Mouse (Mus musculus) kidney, postnatal 25 days (tissue): ENCODE data around the gene Olfr156.
"Not testable (repeated sequence)": the region's sequence is repeated elsewhere in the genome, so short reads cannot be mapped to it uniquely, and the experiment has no call there.

Experiments
- DNase-seq, 2 experiments: peaks; one replicate each; pipeline ENCODE4 v3.0.0; 2021; ENCODE audit warnings: mixed read lengths in 2 of 2

Olfr156 gene

DNA sequence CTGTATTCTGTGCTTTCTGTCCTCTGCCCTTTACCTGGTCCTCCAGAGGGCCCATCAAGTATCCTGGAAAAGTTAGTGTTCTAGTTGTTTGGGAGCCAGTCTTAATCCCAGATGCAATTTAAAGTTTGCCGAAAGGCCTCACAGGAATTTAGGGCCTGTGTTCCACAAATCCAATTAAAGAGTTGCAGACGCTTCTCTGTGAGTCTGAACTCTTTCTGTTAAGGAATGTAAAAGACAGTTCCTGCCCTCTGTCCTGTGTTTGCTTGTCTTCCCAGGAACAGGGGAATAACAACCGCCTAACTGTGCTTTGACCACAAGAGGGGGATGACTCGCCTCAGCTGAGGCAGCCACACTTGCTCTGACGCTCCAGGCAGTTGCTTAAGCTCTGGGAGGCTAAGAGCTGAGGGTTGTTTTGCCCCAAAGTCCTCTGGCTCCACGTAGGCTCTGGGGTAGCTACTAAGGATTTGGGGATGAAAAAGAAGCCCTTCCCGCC, at the start of gene Olfr156:
Gene Olfr156, minus strand, starts transcription at position 51 of the 493 bp plus-strand sequence.
- DNase-seq, result peak in 1 of 2 experiments; percentile 10

DNA sequence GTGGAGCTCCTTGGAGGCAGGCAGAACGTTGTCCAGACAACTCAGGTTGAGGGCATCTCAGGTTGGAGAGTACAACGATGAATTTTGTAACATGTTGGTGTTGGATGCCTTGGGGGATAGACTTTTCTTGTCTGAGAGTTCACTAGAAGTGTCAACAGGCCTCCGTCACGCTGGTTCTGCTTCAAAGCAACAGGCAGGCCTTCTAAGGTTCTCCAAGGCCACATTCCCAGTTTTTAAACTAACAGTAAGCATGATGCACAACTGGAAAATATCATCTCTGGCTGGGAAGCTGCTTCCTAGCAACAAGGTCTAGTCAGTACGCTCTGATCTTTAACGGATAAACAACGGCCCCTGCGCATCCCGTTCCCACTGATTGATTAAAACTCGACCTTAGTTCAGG, 46.1 kb upstream of the Olfr156 start:
- DNase-seq, result no peak

DNA sequence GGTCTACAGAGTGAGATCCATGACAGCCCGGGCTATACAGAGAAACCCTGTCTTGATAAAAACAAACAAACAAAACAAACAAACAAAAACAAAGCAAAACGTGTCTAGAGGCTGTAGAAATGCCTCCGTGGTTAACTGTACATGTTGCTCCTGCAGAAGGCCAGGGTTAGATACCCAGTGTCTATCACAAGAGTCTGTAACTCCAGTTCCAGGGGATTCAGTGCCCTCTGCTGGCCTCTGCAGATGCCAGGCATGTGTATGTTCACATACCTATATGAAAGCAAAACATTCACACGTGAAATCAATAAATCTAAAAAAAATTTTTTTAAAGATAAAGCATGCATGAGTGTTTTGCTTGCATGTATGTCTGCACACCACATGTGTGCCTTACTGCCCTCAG, 39.6 kb upstream of the Olfr156 start:
- DNase-seq, result no peak

DNA sequence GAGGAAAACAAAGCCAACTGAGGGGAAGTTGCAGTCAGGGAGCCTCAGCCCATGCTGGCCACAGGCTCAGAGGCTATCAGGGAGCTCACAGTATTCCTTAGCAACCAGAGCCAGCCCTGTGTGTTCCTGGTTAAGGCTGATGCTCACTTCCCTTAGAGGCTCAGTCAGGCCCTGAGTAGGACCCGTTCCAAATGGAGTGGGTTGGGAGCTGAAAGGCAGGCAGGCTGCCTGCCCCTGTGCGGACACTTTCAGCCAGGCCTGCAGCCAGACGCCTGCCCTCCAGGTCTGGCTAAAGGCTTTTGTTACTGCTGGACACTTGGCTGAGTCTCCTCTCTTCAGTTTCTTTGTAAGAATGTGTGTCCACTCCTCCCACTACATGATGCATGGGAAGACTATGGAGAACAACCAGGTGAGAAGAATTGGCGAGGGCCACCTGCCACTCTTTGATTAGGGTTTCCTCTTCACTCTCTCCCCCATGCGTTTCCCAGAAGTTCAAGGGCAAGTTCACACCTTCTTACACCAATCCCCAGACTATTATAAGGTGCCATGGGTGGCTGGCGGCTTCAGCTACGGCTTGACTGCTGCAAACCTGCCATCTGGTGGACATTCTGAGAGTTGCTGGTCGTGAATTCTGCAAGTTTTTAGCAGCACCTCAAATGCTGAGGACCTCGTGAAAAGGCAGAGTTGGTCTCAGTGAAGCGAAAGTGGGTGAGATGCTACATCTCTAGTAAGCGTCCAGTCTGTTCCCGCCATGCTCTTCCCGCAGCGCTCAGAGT, 37.2 kb upstream of the Olfr156 start:
- peak; percentile 65 to 80 for DNase-seq

DNA sequence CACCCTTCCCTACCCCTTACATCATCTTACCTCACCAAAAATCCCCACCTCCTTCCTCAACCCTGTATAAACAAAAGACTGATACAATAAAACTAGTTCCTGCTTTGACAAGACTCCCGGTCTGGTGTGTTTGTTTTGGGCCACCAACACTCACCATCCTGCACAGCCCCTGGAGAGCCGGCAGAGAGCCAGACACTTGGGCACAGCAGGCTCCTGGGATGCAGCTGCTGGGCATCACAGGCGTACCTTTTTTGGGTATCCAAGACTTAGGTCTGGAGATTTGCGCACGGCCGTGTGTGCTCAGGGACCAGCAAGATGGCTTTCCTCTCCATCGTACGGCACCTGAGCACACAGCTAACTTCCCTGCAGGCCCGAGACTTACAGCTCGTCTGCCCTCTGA, 36.2 kb upstream of the Olfr156 start:
- no peak for DNase-seq

DNA sequence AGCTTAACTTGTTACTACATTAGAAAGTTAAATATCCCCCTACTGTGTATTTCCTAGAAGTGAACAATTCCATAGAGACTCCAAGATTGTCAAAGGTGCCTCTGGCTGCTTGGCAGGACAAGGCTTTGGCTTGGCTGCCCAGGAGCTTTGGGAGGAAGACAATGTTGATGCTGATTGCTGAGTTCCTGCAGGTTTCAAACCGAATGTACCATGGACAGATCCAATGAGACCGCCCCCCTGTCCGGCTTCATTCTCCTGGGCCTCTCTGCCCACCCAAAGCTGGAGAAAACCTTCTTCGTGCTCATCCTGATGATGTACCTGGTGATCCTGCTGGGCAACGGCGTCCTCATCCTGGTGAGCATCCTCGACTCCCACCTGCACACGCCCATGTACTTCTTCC, 30.4 kb upstream of the Olfr156 start:
- no peak for DNase-seq

DNA sequence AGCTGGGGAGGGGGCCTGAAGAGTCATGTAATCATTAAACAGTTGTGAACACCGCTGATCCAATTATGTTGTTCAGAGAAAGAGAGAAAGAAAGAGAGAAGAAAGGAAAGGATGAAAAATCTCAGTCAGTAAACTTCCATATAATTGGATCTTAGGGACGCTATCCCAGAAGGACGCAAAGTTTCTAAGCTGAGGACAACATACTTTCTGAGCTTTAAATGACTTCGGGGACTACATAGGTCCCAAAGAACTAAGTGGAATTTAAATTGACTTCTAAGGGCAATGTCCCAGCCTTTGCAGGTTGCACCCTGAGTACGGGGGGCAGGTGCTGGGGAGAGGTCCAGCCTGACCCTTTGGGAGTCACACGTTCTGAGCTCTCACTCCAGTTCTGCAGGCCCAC, 27.6 kb upstream of the Olfr156 start, which contains the start of gene Olfr155:
Gene Olfr155, plus strand, starts transcription at position 301 of the 400 bp plus-strand sequence.
- DNase-seq, result no peak

DNA sequence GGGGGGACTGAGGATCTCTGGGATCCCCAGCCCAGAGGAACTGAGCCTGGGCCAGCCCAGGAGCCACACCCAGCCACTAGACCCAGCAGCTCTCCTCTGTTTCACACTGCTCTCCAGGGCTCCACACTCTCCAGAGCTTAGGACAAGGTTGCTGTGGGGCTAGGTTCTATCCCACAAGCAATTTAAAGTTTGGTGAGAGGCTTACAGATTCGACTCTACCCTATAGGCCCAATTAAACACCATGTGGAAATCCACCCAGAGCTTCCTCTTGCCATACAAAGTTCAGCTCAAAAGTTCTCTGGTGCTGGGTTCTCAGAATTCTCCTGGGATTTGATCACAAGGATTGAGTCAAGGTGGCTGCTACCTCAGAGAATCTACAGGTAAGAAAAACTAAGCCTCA, 16.4 kb upstream of the Olfr156 start, which contains the start of gene Olfr157:
Gene Olfr157, minus strand, starts transcription at position 101 of the 400 bp plus-strand sequence.
- DNase-seq, result no peak

DNA sequence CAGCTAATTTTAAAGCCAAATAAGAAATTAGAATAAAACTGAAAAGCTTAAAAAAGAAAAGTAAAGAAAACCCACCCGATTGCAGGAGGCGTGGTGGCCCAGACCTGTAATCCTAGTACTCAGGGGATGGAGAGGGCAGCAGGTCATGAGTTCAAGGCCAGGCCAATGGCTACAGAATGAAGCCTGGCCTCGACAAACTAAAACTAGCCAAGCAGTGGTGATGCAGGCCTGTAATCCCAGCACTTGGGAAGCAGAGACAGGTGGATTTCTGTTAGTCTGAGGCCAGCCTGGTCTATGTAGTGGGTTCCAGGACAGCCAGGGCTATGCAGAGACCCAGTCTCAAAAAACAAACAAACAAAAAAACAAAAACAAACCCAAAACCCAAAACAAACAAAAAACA, 14.6 kb upstream of the Olfr156 start:
- DNase-seq, result no peak

DNA sequence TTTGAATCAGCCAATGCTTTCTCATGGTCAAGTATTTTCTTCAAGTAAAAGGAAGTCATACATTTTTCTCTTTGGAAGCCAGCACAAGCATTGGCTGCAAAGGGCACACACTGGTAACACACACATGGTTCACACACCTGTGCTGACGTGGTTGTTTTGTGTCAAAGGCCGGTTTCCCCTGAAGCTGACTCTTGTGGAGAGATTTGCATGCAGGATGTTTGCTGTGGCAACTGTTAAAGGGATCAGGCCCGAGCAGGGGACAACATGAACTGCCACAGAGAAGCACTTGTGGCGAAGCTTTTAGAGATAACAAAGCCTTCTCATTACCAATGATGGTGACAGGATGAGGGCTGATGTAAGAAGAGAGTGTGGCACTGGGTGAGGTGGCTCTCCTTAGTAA, 11.1 kb upstream of the Olfr156 start:
- DNase-seq, result no peak

DNA sequence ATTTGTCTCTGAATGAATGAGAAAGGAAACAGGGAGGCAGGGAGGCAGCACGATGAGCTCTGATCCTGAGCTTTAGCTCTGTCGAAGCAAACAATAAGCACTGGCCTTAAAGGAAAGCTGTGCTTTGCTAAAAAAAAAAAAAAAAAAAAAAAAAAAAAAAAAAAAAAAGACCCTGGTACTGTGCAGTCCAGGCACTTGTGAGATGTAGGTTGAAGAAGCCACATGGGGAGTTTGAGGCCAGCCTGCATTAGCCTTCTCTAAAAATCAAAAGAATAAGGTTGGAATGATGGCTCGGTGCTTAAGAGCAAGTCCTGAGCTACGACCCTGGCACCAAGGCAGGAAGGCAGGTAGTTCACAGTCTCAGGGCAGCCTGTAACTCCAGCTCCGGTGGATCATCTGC, 10.1 kb upstream of the Olfr156 start:
- DNase-seq, result no peak

DNA sequence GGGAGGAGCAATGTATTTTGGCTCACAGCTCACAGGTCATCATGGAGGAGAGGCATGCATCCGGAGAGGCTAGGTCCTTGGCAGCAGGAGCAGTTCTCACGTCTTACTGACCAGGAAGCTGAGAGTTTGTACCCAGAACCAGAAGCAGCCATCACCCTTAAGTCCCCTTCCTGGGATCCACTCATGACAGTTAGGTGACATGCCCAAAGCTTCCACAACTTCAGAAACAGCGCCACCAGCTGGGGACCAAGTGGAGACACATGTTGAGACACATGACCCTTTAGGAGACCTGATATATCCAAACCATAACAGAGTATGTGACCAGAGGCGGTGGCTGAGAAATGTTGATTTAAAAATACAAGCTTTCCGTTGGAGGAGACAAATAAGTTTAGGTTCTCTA, 8.3 kb upstream of the Olfr156 start:
- no peak for DNase-seq

DNA sequence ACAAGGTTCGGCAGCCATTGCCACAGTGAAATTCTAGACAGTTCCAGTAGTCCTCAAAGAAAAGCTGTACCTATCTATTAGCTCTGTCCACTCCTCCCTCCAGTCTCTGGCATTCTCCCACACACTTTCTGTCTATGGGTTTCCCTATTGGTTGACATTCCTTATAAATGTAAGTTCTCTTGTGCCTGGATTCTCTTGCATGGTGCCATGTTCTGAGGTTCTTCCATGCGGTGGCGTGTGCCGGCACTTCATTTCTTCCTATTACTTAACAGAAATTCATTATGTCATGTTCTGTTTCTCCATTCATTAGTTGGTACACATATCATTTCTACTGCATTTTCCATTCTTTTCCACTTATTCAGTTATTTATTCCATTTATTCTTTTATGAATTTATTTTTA, 5.1 kb upstream of the Olfr156 start:
- DNase-seq, result no peak

DNA sequence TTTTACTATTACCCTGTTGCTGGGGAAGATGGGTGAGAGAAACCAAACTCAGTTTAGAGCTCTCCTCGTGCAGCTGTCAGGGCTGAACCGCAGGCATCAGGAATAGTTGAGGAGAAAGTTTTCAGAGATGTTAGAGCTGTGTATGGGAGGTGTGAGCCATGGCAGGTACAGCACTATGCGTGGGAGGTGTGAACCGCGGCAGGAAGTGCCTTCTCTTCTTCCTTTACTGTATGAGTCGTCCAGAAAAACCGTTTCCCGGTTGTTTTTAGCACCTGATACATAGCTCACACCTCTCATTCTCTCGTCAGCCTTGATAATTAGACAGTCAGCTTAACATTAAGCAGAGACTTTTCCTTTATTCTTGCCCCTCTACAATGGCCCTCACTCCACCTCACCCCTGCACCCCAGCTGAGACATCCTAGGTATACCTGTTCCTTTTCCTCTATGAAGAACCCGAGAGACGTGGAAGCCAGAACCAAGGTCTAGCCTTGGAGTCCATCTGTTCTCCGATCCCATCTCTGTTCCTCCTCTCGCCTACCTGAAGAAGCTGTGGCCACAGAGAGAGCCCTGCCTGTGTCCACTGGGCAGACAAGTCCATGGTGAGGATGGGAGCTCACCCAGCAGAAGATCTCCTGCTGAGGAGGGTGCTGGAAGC, 672 bp downstream of the Olfr156 start:
- no peak for DNase-seq

DNA sequence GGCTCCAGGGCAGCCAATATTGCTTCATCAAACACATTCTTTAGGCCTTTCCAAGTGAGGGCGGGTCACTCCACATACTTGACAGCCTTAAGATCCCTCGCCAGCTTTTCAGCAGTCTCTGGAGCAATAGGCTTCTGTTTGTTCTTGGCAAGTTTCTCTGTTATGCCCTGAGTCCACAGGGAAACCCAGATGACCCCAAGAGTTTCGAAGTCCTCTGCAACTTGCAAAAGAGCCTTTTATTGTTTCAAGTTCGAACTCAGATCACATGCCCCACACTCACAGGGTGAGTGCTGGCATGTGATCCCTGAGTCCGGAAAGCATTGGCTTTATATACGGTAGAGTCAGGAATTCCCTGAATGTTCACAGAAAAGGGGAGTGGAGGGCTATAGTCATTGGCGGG, 24.8 kb downstream of the Olfr156 start:
- no peak for DNase-seq

DNA sequence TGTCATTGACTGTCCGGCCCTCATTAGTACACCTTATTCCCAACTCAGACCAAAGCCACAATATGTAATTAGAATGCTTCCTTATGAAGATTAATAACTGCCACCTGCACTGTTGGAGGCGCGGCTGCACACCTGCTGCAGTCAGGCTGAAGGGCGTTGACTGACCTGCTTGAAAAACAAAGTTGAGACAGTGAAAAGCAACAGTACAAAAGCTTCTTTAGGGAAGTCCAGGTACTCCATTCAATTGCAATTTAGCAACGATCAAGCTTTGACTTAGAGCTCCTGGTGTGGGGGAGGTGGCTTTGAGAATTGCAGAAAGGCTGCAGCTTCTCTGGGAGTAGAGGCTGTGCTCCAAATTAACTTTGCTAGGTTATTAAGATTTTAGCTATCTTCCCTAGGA, 27.9 kb downstream of the Olfr156 start:
- not testable (repeated sequence) for DNase-seq

DNA sequence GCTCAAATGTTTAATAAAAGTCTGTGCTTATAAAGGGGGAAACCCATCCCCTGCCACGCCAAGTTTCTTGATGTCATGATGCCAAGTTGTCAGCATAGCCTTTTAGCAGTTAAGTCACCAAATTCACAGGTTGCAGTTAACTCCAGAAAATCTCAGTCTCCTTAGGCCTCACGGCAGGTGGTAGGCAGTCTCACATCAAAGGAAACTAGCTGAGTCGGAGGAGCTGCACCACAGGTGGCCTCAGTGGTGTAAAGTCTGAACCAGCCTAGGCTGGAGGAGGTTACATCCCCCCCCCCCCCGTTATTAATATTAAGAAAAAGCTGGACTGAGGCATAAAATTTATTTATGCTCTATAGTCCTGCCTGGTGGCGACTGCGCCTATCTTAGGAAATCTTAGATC, 28.4 kb downstream of the Olfr156 start:
- no peak for DNase-seq

DNA sequence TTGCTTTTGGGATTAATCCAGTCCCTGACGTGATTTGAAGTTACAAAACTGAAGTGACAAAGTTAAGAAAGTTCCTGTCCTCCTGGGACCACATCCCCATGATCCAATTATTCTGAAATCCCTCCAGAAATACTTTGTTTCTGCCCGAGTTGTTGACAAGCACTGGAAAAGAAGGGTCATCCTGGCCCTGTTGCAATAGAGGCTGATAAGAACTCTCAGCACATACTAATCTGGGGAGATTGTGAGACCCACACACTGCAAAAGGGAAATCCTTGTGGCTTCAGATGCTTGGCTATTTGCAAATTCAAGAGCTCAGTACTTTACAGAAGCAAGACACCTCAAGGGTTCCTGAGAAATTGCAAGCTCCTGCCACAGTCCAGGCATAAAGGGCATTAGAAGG, 51.4 kb downstream of the Olfr156 start:
- DNase-seq, result no peak

DNA sequence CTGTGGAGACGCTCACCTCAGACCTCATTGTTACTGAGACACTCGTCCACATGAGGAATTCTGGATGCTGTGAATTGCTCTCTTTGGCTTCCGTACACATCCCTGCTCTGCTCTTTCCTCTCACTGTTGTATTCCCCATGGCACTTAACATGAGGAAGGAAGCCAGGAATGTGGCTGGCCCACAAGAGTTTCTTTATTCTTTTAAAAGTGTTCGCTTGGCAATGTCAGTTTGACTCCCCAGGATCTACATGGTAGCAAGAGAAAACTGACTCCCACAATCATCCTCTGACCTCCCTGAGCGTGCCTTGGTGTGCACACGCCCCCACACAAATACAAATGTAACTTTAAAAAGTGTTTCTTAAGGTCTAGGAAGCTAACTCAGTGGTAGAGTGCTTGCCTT, 52.1 kb downstream of the Olfr156 start:
- no peak for DNase-seq

DNA sequence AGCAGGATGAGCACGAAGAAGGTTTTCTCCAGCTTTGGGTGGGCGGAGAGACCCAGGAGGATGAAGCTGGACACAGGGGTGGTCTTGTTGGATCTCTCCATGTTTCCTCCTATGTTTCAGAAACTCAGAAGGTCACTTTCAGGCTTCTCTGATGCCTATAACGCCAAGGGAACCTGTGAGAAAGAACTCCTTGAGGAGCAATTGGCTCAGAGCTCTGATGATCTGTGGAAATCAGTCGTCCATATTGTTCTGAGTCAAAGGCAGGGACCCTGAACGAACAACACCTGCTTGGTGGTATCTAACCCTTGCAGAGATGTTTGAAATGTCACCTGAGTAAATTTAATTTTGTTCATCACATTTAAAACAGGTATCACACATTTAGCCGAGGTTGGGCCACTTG, 52.8 kb downstream of the Olfr156 start, which contains the start of gene Olfr159:
Gene Olfr159, minus strand, starts transcription at position 101 of the 400 bp plus-strand sequence.
- DNase-seq, result no peak
